Mouse (Mus musculus) gastrocnemius, postnatal 36 days (tissue): Measurements from ENCODE around the gene Olfr316. TPM values are rescaled to one million over a fixed set of nuclear protein-coding genes. Genes with fewer than 3 reads are reported as not detected.

ENCODE experiments used
- DNase-seq, 2 experiments: peaks; one replicate each; pipeline ENCODE4 v3.0.0; 2022
- intact Hi-C: fragments of 180-260 bp; cut with DNase I; formaldehyde crosslinking; loops from one replicate; pipeline ENCODE4 v1.15.1; 2025
- total RNA-seq, 2 experiments: library from RNA; stranded (reverse); gene quantifications; 2 replicates each; pipeline ENCODE4 v1.2.3; 2021

The Olfr316 gene
- total RNA-seq, 2 experiments from 2014 or later, result not detected

DNA sequence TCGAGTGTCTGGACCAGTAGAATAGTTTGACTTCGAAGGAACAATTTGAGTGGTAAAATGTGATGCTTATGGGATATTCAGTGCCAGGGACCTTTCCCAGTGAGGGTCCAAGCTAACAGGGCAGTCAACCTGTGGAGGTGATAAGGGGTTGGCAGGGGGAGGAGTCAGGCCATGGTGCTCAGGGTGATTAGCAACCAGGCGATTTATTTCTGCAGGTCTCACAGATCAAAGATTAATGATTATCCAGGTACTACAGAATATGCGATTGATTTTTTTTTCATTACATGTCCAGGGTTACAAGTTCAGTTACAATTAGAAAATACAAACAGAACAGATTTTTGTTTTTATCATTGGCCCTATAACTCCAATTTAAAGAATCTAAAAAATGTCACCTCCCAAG lies 51.3 kb downstream of the Olfr316 start:
- intact Hi-C loops, result no loop called here

DNA sequence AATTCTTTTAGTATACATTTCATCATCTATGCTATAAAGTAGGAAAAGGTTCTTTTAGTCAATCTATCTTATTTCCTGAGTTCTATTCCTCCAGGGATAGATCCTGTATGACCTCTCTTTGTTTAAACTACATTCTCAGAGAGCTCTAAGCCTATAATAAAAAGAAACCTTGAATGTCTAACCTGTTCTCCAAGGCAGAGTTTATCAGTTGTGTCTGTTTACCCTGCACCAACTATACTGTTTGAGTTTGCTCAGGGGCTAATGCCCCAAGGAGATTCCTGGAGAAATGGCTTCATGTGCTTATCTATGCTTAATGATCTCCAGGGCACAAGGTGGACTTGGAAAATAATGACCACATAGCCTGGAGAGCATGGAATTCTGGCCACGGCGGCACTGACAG lies 51.9 kb downstream of the Olfr316 start:
- intact Hi-C loops, result no loop called here

More for the DNA sequence above, 51.3 kb downstream of the Olfr316 start:
- DNase-seq, result no peak

More for the DNA sequence above, 51.9 kb downstream of the Olfr316 start:
- no peak for DNase-seq

Other genes with a start within 250 kb of the Olfr316 start
- gene Olfr330, start 217.9 kb upstream of the Olfr316 start, total RNA-seq, result not detected
- not detected for gene Olfr329-ps, start 206.3 kb upstream of the Olfr316 start, total RNA-seq
- gene Olfr328, start 197.1 kb upstream of the Olfr316 start, total RNA-seq, result not detected
- gene Olfr224, start 182.2 kb upstream of the Olfr316 start, total RNA-seq, result not detected
- not detected for gene Olfr325, start 175.0 kb upstream of the Olfr316 start, total RNA-seq
- gene Olfr324, start 157.6 kb upstream of the Olfr316 start, total RNA-seq, result not detected
- not detected for gene 2210407C18Rik, start 136.7 kb upstream of the Olfr316 start, total RNA-seq
- gene Olfr323, start 122.2 kb upstream of the Olfr316 start, total RNA-seq, result not detected
- gene Trim58, start 112.3 kb upstream of the Olfr316 start, total RNA-seq, result not detected
- not detected for gene Olfr322, start 94.0 kb upstream of the Olfr316 start, total RNA-seq
- gene Olfr320, start 71.6 kb upstream of the Olfr316 start, total RNA-seq, result not detected
- gene Olfr319, start 53.6 kb upstream of the Olfr316 start, total RNA-seq, result not detected
- not detected for gene Olfr318, start 28.7 kb upstream of the Olfr316 start, total RNA-seq
- gene Olfr317, start 13.5 kb upstream of the Olfr316 start, total RNA-seq, result not detected
- not detected for gene Olfr315, start 20.5 kb downstream of the Olfr316 start, total RNA-seq
- gene Olfr314, start 30.2 kb downstream of the Olfr316 start, total RNA-seq, result not detected
- not detected for gene Fam183b, start 49.2 kb downstream of the Olfr316 start, total RNA-seq
- not detected for gene Olfr313, start 62.3 kb downstream of the Olfr316 start, total RNA-seq
- not detected for gene Olfr312, start 76.5 kb downstream of the Olfr316 start, total RNA-seq
- gene Olfr311, start 86.5 kb downstream of the Olfr316 start, total RNA-seq, result not detected
- gene Gm12258, start 94.4 kb downstream of the Olfr316 start, total RNA-seq, result 1 to 10 TPM in 1 of 2 experiments, under 1 TPM in 1; 0.69 to 1.1 TPM
- 1 to 10 TPM in 1 of 2 experiments, under 1 TPM in 1; 0.74 to 1.2 TPM for gene 2810021J22Rik, start 114.5 kb downstream of the Olfr316 start, total RNA-seq
- 1 to 10 TPM; 2.0 to 3.2 TPM for gene Zfp39, start 151.5 kb downstream of the Olfr316 start, total RNA-seq
- not detected for gene Btnl10, start 165.2 kb downstream of the Olfr316 start, total RNA-seq
- gene Rnf187, start 186.2 kb downstream of the Olfr316 start, total RNA-seq, result 10 to 100 TPM; 86.9 to 96.5 TPM
- 1 to 10 TPM; 1.1 to 1.5 TPM for gene Hist3h2ba, start 196.2 kb downstream of the Olfr316 start, total RNA-seq
- gene Hist3h2a, start 202.0 kb downstream of the Olfr316 start, total RNA-seq, result 10 to 100 TPM in 1 of 2 experiments, 1 to 10 TPM in 1; 9.5 to 10.5 TPM
- gene Trim17, start 202.0 kb downstream of the Olfr316 start, total RNA-seq, result under 1 TPM; 0.13 to 0.17 TPM
- 1 to 10 TPM; 5.6 to 7.4 TPM for gene Trim11, start 225.4 kb downstream of the Olfr316 start, total RNA-seq